Mouse (Mus musculus) C2C12 (cell line): ENCODE measurements around the gene Pitpnm3.

Experiments
- CEBPB ChIP-seq: IDR thresholded peaks from one replicate; pipeline ENCODE4 v1.6.1; 2011; ENCODE audit warnings: low read depth, mild to moderate bottlenecking, control low read depth, moderate library complexity
- CTCF ChIP-seq: IDR thresholded peaks from one replicate; pipeline ENCODE4 v1.5.1; 2011; ENCODE audit not compliant: control insufficient read depth, insufficient read depth, insufficient read length
- FOSL1 ChIP-seq: IDR thresholded peaks from one replicate; pipeline ENCODE4 v1.8.0; 2011; ENCODE audit warnings: mild to moderate bottlenecking, low read length; ENCODE audit not compliant: poor library complexity, insufficient read depth, severe bottlenecking
- MAX ChIP-seq: IDR thresholded peaks from one replicate; pipeline ENCODE4 v1.6.1; 2011; ENCODE audit warnings: mild to moderate bottlenecking, control low read depth
- MYOG ChIP-seq: IDR thresholded peaks from one replicate; pipeline ENCODE4 v1.6.1; 2011; ENCODE audit not compliant: control insufficient read depth, insufficient read length; ENCODE audit errors: extremely low read depth
- USF1 ChIP-seq: IDR thresholded peaks from one replicate; pipeline ENCODE4 v1.6.1; 2011; ENCODE audit warnings: low read depth, mild to moderate bottlenecking, control low read depth, moderate library complexity

- TF ChIP-seq CTCF (no peak), USF1 (no peak), CEBPB (no peak), MAX (no peak), FOSL1 (no peak), MYOG (no peak)
Observed at GRCm38 (mm10) chr11:72098027-72098426, 37.6 kb downstream of the Pitpnm3 start.
